Mouse (Mus musculus): ENCODE data around the gene Kdm1a. TPM values are rescaled to one million over a fixed set of nuclear protein-coding genes. Genes with fewer than 3 reads are reported as not detected.

Gene Kdm1a
- polyA plus RNA-seq (2017; shearing (Covaris generic)), result 10 to 100 TPM; 82.8 to 84.0 TPM

GRCm38 (mm10) chr4:136602568-136602967, at the start of gene Kdm1a:
Kdm1a (minus strand) TSS chr4:136602723.

GRCm38 (mm10) chr4:136622388-136622787, 19.9 kb upstream of the Kdm1a start, which contains the start of gene Lactbl1:
Lactbl1 (plus strand) TSS chr4:136622621.

GRCm38 (mm10) chr4:136610387-136610856, 7.9 kb upstream of the Kdm1a start, which contains the start of gene Tex46:
Tex46 (plus strand) TSS chr4:136610437.

Other genes with a start within 250 kb of the Kdm1a start
- under 1 TPM in 1 of 2 experiments, not detected in 1; 0.10 TPM for gene Htr1d, start 179.2 kb downstream of the Kdm1a start, polyA plus RNA-seq (2017; shearing (Covaris generic))
- under 1 TPM; 0.16 to 0.29 TPM for gene 6030445D17Rik, start 140.5 kb downstream of the Kdm1a start, polyA plus RNA-seq (2017; shearing (Covaris generic))
- 10 to 100 TPM in 1 of 2 experiments, 1 to 10 TPM in 1; 5.9 to 11.8 TPM for gene Luzp1, start 133.0 kb downstream of the Kdm1a start, polyA plus RNA-seq (2017; shearing (Covaris generic))
- gene Tex46, start 7.7 kb upstream of the Kdm1a start, polyA plus RNA-seq (2017; shearing (Covaris generic)), result not detected
- gene Lactbl1, start 19.9 kb upstream of the Kdm1a start, polyA plus RNA-seq (2017; shearing (Covaris generic)), result under 1 TPM; 0.05 to 0.07 TPM
- gene Ephb2, start 233.3 kb upstream of the Kdm1a start, polyA plus RNA-seq (2017; shearing (Covaris generic)), result under 1 TPM in 1 of 2 experiments, not detected in 1; 0.18 TPM